Mouse (Mus musculus) bone marrow macrophage, adult 2 months (primary cell): ENCODE data around the gene Pum2. TPM values are rescaled to one million over a fixed set of nuclear protein-coding genes. Genes with fewer than 3 reads are reported as not detected.

Source experiments
- H3K27ac ChIP-seq: 2 replicates; pipeline ENCODE4 v1.5.1; 2012; ENCODE audit warnings: low read depth, low read length; ENCODE audit not compliant: insufficient read depth
- H3K4me1 ChIP-seq: 2 replicates; pipeline ENCODE4 v1.6.1; 2012; ENCODE audit warnings: low read length; ENCODE audit not compliant: control insufficient read depth, insufficient read depth
- H3K4me3 ChIP-seq: 2 replicates; pipeline ENCODE4 v1.5.1; 2012; ENCODE audit warnings: mild to moderate bottlenecking, low read length, moderate library complexity; ENCODE audit not compliant: insufficient read depth
- CTCF ChIP-seq: IDR thresholded peaks from 2 replicates; pipeline ENCODE4 v1.5.1; 2012; ENCODE audit warnings: low read depth, mild to moderate bottlenecking, low read length, moderate library complexity
- POLR2A ChIP-seq: IDR thresholded peaks from 2 replicates; pipeline ENCODE4 v1.6.1; 2012; ENCODE audit warnings: mild to moderate bottlenecking, low read depth, low read length, borderline replicate concordance
- polyA plus RNA-seq: library from polyadenylated mRNA; stranded (reverse); fragments of >200 nt; gene quantifications from 2 replicates; pipeline ENCODE4 v1.2.4, GENCODE M21; 2012; ENCODE audit not compliant: missing spikeins, insufficient read depth, insufficient read length

Pum2 gene
- polyA plus RNA-seq, 1 experiment = 99.6 TPM

DNA sequence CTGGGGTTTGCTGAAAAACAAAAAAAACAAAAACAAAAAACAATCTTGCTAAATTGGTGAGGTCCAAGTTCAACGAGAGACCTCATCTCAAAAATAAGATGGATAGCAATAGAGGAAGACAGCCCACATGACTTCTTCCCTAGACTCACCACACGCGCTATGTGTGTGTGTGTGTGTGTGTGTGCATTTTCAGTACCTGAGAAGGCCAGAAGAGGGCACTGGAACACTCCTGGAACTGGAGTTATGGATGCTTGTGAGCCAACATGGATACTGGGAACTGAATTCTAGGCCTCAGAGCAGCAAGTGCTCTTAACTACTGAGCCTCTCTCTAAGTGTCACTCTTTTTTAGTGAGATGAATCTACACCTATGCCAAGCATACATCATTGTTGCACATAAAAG, 84.1 kb downstream of the Pum2 start:
- TF ChIP-seq POLR2A = no peak
- no peak for TF ChIP-seq CTCF
- H3K4me1 ChIP-seq = no peaks in the 10 kb centered on the region
- H3K4me3 ChIP-seq = no peak overlapping the region
- H3K27ac ChIP-seq = no peak overlapping the region

DNA sequence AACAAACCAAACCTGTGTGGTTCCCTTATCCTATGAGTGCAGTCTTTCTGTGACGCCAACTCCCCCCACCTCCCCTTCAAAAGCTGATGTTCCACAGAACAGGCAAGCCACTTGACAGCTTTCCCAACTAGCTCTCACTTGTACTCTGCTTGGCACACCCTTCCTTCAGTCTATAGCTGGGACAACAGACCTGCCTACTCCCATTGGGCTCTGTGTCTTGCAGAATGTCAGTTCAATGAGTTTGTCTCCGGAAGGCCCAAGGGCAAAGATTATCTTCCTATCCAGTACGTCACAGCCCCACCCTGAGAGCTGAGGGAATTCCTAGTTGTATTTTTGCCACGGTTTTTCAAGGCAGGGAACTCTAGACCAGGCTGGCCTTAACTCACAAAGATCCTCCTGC, 85.2 kb downstream of the Pum2 start:
- no peaks in the 10 kb centered on the region for H3K4me1 ChIP-seq
- no peak overlapping the region for H3K4me3 ChIP-seq
- H3K27ac ChIP-seq = no peak overlapping the region
- TF ChIP-seq CTCF (no peak), POLR2A (no peak)

DNA sequence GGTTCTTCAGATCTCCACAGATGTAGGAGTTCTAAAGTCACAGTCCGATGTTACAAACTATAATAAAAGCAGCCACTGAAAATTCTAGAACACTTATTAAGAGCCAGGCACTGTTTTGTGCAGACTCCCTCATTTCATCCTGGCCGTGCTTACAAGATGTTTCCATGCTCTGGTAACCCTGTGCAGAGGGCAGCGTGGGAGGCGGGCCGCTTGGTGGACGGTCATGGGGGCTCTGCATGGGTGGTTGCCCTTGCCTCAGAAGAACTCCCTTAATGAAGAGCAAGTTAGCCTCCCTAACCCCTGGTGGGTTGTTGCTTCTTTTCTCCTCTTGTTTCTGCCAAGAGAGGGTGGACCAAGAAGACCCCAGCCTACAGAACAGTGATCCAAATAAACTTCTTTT, 85.8 kb downstream of the Pum2 start:
- TF ChIP-seq CTCF = no peak
- no peak for TF ChIP-seq POLR2A
- H3K4me1 ChIP-seq = no peaks in the 10 kb centered on the region
- H3K4me3 ChIP-seq = no peak overlapping the region
- H3K27ac ChIP-seq = no peak overlapping the region

DNA sequence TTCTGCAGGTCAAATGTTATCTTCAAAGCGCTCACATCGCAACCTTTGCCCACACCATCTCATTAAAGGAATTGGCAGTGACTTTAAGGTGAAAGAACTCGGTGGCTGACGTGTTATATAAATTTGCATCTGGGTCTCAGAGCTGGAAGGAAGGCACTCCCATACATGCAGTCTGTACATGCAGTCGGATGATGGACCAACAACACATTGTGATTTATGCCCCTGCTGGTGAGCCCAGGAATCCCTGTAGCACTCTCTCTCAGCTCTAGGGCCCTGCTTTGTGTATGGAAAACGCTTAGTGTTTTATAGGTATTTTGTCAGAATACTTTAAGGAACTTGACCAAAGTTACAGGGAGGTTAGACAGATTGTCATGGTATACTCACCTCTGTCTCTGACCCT, 86.6 kb downstream of the Pum2 start:
- Histone ChIP-seq H3K4me3 (no peak overlapping the region), H3K27ac (no peak overlapping the region), H3K4me1 (no peaks in the 10 kb centered on the region)
- TF ChIP-seq CTCF (no peak), POLR2A (no peak)

DNA sequence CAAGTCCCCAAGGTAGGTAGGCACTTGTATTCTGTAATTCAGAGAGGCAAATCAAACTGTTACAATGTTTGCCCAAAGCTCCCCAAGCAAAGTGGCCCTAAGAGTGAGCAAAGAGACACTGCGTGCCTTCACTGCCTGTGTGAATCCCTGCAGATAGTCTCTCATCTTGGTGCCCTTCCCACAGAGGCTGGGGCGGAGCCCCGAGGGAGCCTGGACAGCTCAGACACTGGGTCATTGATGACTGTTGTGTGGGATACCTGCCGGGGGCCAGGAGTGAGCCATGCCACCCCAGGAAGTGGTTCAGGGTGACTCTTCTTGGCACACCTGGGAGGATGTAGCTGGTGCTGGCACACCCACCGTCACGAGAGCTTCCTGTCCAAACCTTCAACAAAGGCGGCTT, 87.1 kb downstream of the Pum2 start:
- H3K27ac ChIP-seq = no peak overlapping the region
- H3K4me3 ChIP-seq = no peak overlapping the region
- no peaks in the 10 kb centered on the region for H3K4me1 ChIP-seq
- TF ChIP-seq CTCF (no peak), POLR2A (no peak)

DNA sequence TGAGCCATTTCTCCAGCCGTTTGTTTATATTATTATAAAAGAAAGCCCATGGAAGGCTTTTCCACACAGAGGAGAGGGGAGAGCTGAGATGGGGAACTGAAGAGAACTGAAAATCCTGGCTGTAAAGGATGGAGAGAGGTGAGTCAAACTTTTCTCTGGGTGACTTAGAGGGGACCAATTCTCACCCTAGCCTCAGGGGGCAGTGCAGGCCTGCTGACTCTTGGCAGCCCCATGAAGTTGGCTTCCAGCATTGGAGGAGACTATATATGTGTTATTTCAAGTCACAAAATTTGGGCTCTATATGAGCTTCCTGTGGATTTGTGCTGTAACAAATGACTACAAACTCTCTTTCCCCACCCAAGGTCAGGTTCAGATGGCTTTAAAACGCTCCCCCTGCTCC, 88.7 kb downstream of the Pum2 start:
- TF ChIP-seq CTCF (no peak; the same call in 1 of the 2 replicates), POLR2A (no peak)
- no peak overlapping the region for H3K27ac ChIP-seq

DNA sequence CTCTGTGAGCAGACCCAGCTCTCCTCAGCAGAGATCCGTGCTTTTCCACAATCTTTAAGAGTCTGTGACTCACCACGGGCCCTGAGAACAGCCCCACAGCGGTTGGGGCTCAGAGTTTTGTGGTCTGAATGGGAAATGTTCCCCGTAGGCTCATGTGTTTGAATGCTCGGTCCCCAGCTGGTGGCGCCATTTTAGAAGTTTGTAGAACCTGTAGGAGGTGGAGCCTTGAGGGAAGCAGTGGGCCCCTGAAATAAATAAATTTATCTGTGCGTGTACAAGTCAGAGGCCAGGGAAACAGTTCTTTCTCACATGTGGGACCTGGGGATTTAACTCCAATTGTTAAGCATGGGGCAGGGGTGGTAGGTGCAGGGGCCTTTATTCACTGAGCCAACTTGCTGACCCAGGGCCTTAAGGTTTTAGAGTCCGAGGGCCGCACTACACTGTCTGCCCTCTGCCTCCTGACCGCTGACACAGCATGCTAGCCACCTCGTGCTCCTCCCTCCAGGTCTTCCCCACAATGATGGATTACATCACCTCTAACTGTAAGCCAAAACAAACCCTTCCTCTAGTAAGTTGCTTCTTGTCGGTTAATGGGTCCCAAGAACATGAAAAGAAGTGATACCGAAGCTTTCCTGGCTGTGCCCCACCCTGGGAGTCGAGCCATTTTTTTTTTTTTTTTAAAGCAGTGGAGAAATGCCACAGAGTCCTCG, 90.4 kb downstream of the Pum2 start:
- 0 out of 2 replicates have a peak, but pooled peaks have one; percentile 8 for TF ChIP-seq CTCF
- TF ChIP-seq POLR2A = no peak
- H3K4me3 ChIP-seq = no peak overlapping the region
- H3K4me1 ChIP-seq = no peaks in the 10 kb centered on the region
- H3K27ac ChIP-seq = no peak overlapping the region

More for the DNA sequence above, 88.7 kb downstream of the Pum2 start:
- Histone ChIP-seq H3K4me3 (no peak overlapping the region), H3K4me1 (no peaks in the 10 kb centered on the region)

DNA sequence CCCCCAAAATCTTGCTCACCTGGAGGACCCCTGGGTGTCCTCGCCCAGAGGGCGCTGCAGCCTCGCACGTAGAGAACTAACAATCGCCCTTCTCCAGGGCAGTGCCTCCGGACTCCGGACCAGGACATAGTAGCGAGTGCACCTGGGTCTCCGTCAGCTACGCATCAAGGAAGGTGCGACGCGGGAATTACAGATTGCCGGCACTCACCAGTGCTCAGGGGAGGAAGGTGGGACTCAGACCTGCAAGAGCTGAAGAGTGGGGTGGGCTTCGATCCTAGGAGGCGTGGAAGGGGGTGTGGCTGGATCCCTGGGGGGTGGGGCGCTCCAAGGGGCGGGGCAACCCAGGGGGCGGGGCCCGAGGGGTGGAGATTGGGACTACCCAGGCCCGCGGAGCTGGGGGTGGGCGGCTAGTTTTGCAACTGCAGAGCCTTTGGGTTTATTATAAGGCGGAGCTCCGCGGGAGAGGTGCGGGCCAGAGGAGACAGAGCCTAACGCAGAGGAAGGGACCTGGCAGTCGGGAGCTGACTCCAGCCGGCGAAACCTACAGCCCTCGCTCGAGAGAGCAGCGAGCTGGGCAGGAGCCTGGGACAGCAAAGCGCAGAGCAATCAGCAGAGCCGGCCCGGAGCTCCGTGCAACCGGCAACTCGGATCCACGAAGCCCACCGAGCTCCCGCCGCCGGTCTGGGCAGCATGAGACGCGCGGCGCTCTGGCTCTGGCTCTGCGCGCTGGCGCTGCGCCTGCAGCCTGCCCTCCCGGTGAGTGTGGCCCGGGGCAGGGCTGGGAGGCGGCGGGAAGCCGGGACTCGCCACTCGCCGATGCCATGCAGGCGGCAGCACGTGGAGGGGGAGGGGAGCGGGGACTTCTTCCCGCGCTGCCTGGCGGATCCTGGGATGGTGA, 97.3 kb downstream of the Pum2 start, which contains the start of gene Sdc1:
Gene Sdc1 (plus strand): TSS at position 378 of the 898 bp plus-strand sequence.
- peak within 1 kb of the TSS; percentile 92 for H3K4me3 ChIP-seq
- peaks cover 14% of the 10 kb centered on the region for H3K4me1 ChIP-seq
- H3K27ac ChIP-seq = no peak within 1 kb of the TSS
- TF ChIP-seq POLR2A (no peak), CTCF (peak; percentile 38; the same call in 1 of the 2 replicates)

DNA sequence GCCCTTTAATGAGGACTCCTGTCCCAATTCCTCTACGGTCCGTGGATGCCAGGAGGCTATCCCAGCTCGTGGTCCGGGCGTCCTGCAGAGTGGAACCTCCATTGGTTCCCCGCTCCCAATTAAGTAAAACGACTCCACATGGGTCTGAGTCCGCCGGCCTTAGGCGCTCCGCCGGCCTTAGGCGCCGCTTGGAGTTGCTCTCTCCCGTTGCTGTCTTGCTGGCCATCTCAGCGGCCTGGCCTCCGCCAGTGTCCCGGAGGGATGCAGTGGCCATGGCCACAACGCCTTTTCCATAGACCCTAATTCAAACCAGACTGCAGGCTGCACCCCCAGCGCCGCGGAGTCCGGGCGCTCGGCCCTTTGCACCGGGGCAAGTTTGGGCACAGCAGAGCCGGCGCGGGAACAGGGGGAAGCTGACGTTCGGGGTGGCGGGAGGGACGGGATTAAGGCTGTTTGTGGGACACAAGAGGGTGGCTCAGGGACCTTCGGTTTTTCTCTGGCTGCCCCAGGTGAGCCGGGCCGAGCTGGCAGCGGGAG, 98.0 kb downstream of the Pum2 start:
- Histone ChIP-seq H3K4me3 (peak overlapping the region; percentile 92), H3K4me1 (peaks cover 19% of the 10 kb centered on the region), H3K27ac (no peak overlapping the region)
- TF ChIP-seq POLR2A = no peak
- no peak for TF ChIP-seq CTCF
